Mouse (Mus musculus) lung, embryonic 15.5 days (tissue): ENCODE results near the gene Mbd6. TPM values are rescaled to one million over a fixed set of nuclear protein-coding genes. Genes with fewer than 3 reads are reported as not detected.
"Not testable (repeated sequence)": the region's sequence is repeated elsewhere in the genome, so short reads cannot be mapped to it uniquely, and the experiment has no call there.

Experiments used
- ATAC-seq: fragments of 200-750 bp; cut with Nextera tagmentation; 2 replicates; pipeline ENCODE4 v1.8.0; 2017; ENCODE audit warnings: moderate number of reproducible peaks, borderline replicate concordance; ENCODE audit not compliant: low FRiP score, low TSS enrichment; ENCODE audit errors: extremely low read depth
- H3K27ac ChIP-seq: fragments of 300-500 bp; sonication (generic); 2 replicates; pipeline ENCODE4 v1.5.1; 2015; ENCODE audit warnings: moderate library complexity, mild to moderate bottlenecking, inconsistent platforms
- H3K27me3 ChIP-seq: fragments of 300-500 bp; sonication (generic); 2 replicates; pipeline ENCODE4 v1.6.1; 2015; ENCODE audit warnings: inconsistent platforms
- H3K36me3 ChIP-seq: fragments of 300-500 bp; sonication (generic); 2 replicates; pipeline ENCODE4 v1.6.1; 2015; ENCODE audit warnings: inconsistent platforms
- H3K4me1 ChIP-seq: fragments of 300-500 bp; sonication (generic); 2 replicates; pipeline ENCODE4 v1.6.1; 2015; ENCODE audit warnings: inconsistent platforms
- H3K4me2 ChIP-seq: fragments of 300-500 bp; sonication (generic); 2 replicates; pipeline ENCODE4 v1.6.1; 2015; ENCODE audit warnings: inconsistent platforms, mild to moderate bottlenecking, moderate library complexity
- H3K4me3 ChIP-seq: fragments of 300-500 bp; sonication (generic); 2 replicates; pipeline ENCODE4 v1.5.1; 2015; ENCODE audit warnings: mild to moderate bottlenecking, inconsistent platforms
- H3K9ac ChIP-seq: fragments of 300-500 bp; sonication (generic); 2 replicates; pipeline ENCODE4 v1.6.1; 2015; ENCODE audit warnings: inconsistent platforms
- H3K9me3 ChIP-seq: fragments of 300-500 bp; sonication (generic); 2 replicates; pipeline ENCODE4 v1.6.1; 2016; ENCODE audit warnings: inconsistent platforms
- WGBS: fragments of 180-500 bp; shearing (Covaris S2); methylation state at CpG from one replicate; pipeline ENCODE4 v1.1.7; 2015; 5-methylcytosine and 5-hydroxymethylcytosine counted together
- polyA plus RNA-seq: library from polyadenylated mRNA; unstranded; fragments of >200 nt; fragmentation: Nextera tagmentation; extraction: Ambion mirVana; gene quantifications from 2 replicates; pipeline ENCODE4 v1.2.1, GENCODE M21; 2015

Mbd6 gene
- polyA plus RNA-seq, 1 experiment from 2014 or later: 18.8 TPM

DNA sequence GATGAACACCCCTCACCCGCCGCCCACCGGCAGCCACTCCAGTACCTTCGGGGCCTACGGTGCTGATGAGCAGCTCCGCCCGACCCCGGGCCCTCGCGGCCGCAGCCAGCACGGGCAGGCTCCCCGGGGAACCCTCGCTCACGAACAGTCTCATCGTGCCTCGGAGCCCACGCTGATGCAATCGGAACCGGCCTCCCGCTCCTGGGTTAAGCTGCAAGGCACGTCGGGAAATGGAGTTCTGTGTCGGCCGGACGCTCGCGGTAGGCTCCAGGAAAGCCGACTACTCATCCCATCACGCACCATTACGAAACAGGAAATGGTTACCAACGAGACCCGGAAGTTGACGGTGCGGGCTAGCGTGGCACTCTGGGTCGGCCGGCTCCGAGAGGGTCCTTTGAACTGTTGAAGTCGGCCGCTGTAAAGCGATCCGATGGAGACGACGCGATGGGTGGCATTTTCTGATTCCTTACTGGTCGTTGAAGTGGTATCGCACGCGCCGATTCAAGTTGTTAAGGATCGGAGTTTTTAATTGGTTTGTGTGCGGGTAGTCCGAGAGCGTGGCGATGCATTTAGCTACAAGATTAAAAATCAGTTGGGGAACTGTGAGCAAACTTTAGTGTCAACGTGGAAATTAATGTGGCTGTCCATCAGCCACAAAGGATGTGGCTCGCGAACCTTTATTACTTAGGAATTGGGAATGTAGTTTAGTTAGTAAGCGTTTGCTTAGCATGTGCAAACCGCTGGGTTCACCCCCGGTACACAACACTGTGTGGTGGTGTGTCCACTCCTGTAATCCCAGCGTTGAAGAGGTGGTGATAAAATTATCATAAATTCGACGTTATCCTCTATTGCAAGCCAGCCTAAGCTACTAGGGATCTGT lies 22.9 kb upstream of the Mbd6 start, which contains the start of gene Mars:
Gene Mars (minus strand): TSS at position 311 of the 880 bp plus-strand sequence.
- ATAC-seq: peak; percentile 96
- no peaks in the 10 kb centered on the region for H3K27me3 ChIP-seq
- H3K4me1 ChIP-seq: peaks cover 18% of the 10 kb centered on the region
- WGBS: under 1% methylated on average over 65 of the region's 65 CpGs
- peak within 1 kb of the TSS; percentile 85 for H3K9ac ChIP-seq
- H3K4me3 ChIP-seq: peak within 1 kb of the TSS; percentile 83
- H3K4me2 ChIP-seq: peak within 1 kb of the TSS; percentile 64
- peaks cover 28% of the 10 kb centered on the region for H3K36me3 ChIP-seq
- no peaks in the 10 kb centered on the region for H3K9me3 ChIP-seq
- H3K27ac ChIP-seq: peak within 1 kb of the TSS; percentile 74

DNA sequence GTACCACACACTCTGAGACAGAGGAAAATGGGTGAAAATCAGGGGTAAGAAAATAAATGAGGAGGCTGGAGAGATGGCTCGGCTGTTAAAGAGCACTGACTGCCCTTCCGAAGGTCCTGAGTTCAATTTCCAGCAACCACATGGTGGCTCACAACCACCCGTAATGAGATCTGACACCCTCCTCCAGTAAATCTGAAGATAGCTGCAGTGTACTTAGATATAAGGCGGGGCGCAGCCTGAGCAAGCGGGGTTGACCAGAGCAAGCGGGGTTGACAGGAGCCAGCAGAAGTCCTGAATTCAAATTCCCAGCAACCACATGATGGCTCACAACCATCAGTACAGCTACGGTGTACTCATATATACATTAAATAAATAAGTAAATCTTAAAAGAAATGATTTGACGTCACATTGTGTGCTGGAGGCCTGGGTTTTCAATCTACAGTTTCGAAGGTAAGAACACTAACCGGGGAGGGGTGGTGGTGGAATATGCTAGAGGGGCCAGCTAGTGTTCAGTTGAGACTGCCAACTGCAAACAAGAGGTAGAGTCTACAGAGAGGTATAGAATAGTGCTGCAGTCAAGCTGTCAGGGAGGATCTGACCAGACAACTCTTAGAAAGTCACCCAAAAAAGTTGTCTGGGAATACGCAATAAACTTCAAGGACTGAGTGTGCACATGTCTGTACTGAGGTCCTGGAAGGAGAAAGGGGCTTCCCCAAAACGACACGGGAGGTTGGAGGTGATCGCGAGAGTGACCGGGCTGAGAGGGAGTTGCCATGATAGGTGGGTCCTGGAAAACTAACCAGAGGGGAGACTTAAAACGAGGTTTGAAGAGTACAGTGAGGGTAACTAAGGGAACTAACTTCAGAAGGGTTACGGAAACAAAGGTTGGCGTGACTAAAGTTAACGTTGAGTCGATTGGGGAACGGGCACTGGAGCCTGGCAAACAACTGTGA lies 22.0 kb upstream of the Mbd6 start:
- Histone ChIP-seq H3K9me3 (no peaks in the 10 kb centered on the region), H3K9ac (peak overlapping the region; percentile 85), H3K36me3 (peaks cover 37% of the 10 kb centered on the region), H3K27ac (peak overlapping the region; percentile 69), H3K27me3 (no peaks in the 10 kb centered on the region), H3K4me2 (peak overlapping the region; percentile 64), H3K4me3 (peak overlapping the region; percentile 83), H3K4me1 (peaks cover 18% of the 10 kb centered on the region)
- WGBS: 30% methylated on average over 23 of the region's 23 CpGs
- ATAC-seq: peak; percentile 24; the same call in 1 of the 2 replicates

- WGBS: 85% methylated on average over 3 of the region's 3 CpGs
- not testable (repeated sequence) for H3K9ac ChIP-seq, H3K4me3 ChIP-seq, H3K27me3 ChIP-seq, H3K9me3 ChIP-seq, H3K27ac ChIP-seq, ATAC-seq, H3K4me2 ChIP-seq
- H3K4me1 ChIP-seq: peaks cover 18% of the 10 kb centered on the region
- peaks cover 54% of the 10 kb centered on the region for H3K36me3 ChIP-seq
Measured at GRCm38 (mm10) chr10:127309167-127309566, 20.3 kb upstream of the Mbd6 start.

DNA sequence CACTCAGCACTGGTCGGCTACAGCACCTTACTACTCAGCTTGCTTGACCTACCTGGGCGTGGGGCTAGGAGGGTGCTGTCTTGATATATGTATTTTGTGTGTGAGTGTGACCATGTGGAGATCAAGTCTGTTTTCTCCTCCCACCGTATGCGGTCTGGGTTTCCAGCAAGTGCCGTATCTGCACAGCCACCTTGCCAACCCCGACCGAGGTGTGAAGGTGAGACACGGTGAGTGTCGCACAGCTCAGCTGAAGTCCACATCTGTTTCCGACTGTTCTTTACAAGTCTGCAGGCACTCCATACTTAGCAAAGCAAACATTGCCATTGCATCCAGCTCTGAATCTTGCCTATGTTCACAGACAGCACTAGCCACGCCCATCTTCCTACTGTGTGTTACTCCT lies 14.3 kb upstream of the Mbd6 start:
- H3K4me2 ChIP-seq: no peak overlapping the region
- no peak overlapping the region for H3K9ac ChIP-seq
- H3K27ac ChIP-seq: no peak overlapping the region
- ATAC-seq: no peak
- H3K4me3 ChIP-seq: no peak overlapping the region
- H3K27me3 ChIP-seq: no peaks in the 10 kb centered on the region
- WGBS: 86% methylated on average over 11 of the region's 11 CpGs
- H3K36me3 ChIP-seq: peaks cover 92% of the 10 kb centered on the region
- H3K4me1 ChIP-seq: no peaks in the 10 kb centered on the region
- no peaks in the 10 kb centered on the region for H3K9me3 ChIP-seq

DNA sequence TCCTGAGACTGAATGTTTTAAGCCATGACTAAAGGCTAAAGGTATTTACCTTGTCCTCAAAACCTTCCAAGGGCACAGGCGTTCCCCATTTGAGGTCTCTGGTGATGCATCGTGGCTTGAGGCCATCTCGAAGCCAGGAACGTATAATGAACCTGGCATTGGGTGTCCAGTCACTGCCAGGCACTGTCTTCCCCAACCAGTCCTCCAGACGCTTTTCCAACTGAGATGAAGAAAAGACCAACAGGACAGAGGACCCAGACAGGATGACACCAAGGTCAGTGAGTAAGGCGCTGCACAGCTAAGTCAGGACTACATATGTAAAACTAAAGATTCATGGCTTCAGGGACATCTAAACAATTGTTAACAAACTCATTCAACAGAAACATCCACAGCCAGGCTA lies 11.5 kb upstream of the Mbd6 start:
- no peak overlapping the region for H3K4me2 ChIP-seq
- no peak for ATAC-seq
- peaks cover 89% of the 10 kb centered on the region for H3K36me3 ChIP-seq
- H3K4me1 ChIP-seq: no peaks in the 10 kb centered on the region
- H3K4me3 ChIP-seq: no peak overlapping the region
- H3K27ac ChIP-seq: no peak overlapping the region
- H3K9me3 ChIP-seq: no peaks in the 10 kb centered on the region
- H3K27me3 ChIP-seq: no peaks in the 10 kb centered on the region
- no peak overlapping the region for H3K9ac ChIP-seq
- 90% methylated on average over 6 of the region's 6 CpGs for WGBS

DNA sequence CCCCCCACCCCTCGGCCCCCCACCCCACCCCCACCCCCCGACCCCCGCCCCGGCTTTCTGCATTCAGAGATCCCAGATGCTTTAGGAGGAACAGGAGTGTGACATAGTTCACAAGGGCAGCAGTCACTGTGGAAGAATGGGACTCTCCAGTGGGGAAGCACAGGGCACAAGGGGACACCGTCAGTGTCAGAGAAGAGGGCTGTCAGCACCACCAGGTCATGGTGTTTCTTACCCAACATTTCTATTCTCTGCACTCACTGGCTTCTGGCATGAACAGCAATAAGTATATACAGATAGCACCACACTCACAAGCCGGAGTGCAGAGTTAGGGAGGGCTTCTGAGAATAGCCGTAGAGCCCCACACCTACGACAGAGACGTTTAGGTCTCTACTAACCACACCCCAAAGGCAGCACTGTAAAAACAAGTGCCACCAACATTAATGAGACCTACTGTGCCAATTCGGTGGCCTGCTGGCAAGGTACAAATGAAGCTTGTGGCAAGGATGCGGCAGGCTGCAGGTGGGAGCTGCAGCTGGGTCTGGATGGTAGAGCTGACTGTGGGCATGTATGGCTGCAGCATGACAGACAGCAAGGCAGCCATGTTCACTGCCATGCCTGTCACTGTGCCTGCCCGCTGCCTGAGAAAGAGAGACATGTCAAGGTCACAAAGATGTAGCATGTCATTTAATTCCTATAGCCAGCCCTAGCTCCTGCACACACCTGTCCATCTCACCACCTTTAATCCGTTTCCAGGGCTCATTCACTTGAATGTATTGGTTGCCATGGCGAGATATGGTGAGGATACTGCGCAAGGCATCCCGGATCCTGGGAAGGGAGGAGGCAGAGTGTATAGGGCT lies 8.4 kb upstream of the Mbd6 start:
- Histone ChIP-seq H3K36me3 (peaks cover 81% of the 10 kb centered on the region), H3K9ac (no peak overlapping the region), H3K4me3 (no peak overlapping the region), H3K4me2 (no peak overlapping the region), H3K27ac (no peak overlapping the region), H3K4me1 (peaks cover 8% of the 10 kb centered on the region), H3K27me3 (no peaks in the 10 kb centered on the region), H3K9me3 (no peaks in the 10 kb centered on the region)
- ATAC-seq: no peak
- WGBS: 84% methylated on average over 16 of the region's 16 CpGs

GRCm38 (mm10) chr10:127295986-127296794 lies 7.4 kb upstream of the Mbd6 start:
- ATAC-seq: no peak
- Histone ChIP-seq H3K9me3 (no peaks in the 10 kb centered on the region), H3K4me3 (no peak overlapping the region), H3K4me2 (no peak overlapping the region), H3K36me3 (peaks cover 70% of the 10 kb centered on the region), H3K4me1 (peaks cover 17% of the 10 kb centered on the region), H3K9ac (no peak overlapping the region), H3K27me3 (no peaks in the 10 kb centered on the region), H3K27ac (no peak overlapping the region)
- 85% methylated on average over 24 of the region's 24 CpGs for WGBS

DNA sequence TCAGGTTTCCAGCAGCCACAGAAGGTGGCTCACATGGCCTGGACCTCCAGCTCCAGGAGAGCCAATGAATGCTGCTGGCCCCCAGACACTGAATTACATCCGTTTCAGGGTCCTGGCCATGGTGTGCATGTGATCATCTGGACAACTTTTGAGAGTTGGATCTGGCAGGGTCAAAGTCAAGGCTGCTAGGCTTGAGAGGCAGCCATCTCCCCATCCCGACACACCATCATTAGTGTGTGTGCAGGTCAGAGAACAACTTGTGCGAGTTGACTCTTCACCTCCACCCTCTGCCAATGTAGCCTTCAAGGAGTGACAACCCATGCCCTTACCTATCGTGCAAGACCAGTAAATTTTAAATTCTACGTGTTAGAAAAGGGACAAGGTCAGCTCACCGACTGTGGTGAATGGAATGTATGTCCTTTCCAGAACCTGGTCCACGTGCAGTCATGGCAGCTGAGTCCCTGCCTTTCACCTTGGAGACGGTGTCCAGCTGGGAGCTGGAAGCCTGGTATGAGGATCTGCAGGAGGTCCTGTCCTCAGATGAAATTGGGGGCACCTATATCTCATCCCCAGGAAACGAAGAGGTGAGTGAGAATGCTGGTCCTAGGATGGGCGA lies 6.2 kb upstream of the Mbd6 start:
- H3K9me3 ChIP-seq: no peaks in the 10 kb centered on the region
- H3K4me2 ChIP-seq: no peak overlapping the region
- peaks cover 19% of the 10 kb centered on the region for H3K4me1 ChIP-seq
- ATAC-seq: no peak
- H3K27ac ChIP-seq: no peak overlapping the region
- H3K9ac ChIP-seq: no peak overlapping the region
- H3K27me3 ChIP-seq: no peaks in the 10 kb centered on the region
- H3K36me3 ChIP-seq: peaks cover 59% of the 10 kb centered on the region
- WGBS: 91% methylated on average over 10 of the region's 10 CpGs
- H3K4me3 ChIP-seq: no peak overlapping the region

DNA sequence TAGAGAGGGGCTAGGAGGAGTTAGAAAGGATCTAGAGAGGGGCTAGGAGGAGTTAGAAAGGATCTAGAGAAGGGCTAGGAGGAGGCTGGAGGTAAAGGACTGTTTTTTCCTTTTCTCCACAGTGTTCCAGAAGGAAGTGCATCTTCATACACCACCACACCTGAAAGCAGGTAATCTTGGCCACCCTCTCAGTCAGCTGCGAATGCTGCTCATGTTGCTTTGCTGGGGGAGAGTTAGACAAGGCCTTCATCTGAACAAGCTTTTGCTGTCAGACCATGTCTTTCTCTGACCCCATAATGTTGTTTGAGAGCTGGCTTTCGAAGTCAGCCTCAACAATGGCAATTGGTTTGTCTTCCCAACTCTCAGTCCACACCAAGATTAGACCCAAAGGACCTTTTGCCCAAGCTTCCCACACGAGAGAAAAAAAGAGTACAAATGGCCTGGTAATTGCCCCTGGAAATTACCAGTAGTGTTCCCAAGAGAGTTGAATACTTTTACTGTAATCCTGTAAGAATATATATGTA lies 4.8 kb upstream of the Mbd6 start:
- H3K4me3 ChIP-seq: no peak overlapping the region
- H3K27ac ChIP-seq: no peak overlapping the region
- no peaks in the 10 kb centered on the region for H3K9me3 ChIP-seq
- H3K9ac ChIP-seq: no peak overlapping the region
- H3K4me1 ChIP-seq: peaks cover 27% of the 10 kb centered on the region
- H3K4me2 ChIP-seq: no peak overlapping the region
- 78% methylated on average over 3 of the region's 3 CpGs for WGBS
- H3K27me3 ChIP-seq: no peaks in the 10 kb centered on the region
- ATAC-seq: no peak
- H3K36me3 ChIP-seq: peaks cover 48% of the 10 kb centered on the region

DNA sequence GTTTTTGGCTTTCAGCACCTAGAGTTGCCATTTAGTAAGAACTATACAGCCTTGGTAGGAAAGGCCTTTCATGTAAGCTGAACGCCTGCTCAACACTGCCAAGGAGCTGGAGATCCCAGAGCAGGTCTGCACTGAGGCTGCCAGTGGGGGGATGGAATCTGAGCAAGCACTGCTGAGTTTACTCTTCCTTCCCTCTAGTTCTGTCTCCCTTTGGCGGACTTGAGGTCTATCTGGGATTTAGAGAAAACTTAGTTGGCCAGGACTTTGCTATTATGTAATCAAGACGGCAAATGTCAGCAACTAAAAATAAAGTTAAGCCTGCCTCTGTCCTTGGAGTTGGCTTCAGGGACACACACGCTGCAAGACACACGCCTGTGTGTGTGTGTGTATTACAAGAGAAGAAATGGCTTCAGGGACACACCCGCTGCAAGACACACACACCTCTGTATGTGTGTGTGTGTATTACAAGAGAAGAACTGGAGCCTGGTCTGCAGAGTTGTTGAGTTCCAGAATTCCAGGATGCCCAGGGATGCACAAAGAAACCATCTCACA lies 4.2 kb upstream of the Mbd6 start:
- Histone ChIP-seq H3K9me3 (no peaks in the 10 kb centered on the region), H3K36me3 (peaks cover 47% of the 10 kb centered on the region), H3K9ac (no peak overlapping the region), H3K27me3 (no peaks in the 10 kb centered on the region), H3K4me1 (peaks cover 27% of the 10 kb centered on the region), H3K27ac (no peak overlapping the region), H3K4me3 (no peak overlapping the region), H3K4me2 (no peak overlapping the region)
- ATAC-seq: no peak
- 64% methylated on average over 6 of the region's 6 CpGs for WGBS
